Mouse (Mus musculus) 416B (cell line): ENCODE results near the gene Rnase11.

Experiments
- DNase-seq: peaks from one replicate; pipeline ENCODE4 v3.0.0; 2011; ENCODE audit warnings: low read depth

The Rnase11 gene

GRCm38 (mm10) chr14:51008781-51009180 lies 41.2 kb downstream of the Rnase11 start:
- no peak for DNase-seq

GRCm38 (mm10) chr14:51007914-51008713 lies 41.8 kb downstream of the Rnase11 start:
- no peak for DNase-seq

GRCm38 (mm10) chr14:51007152-51007801 lies 42.7 kb downstream of the Rnase11 start, which contains the start of gene Rnase10:
Gene Rnase10 (plus strand): TSS chr14:51007751.
- no peak for DNase-seq
